Mouse (Mus musculus) G1E (cell line): Measurements from ENCODE around the gene Gucd1. TPM values are rescaled to one million over a fixed set of nuclear protein-coding genes. Genes with fewer than 3 reads are reported as not detected.

Experiments used
- ATAC-seq: 2 replicates; pipeline ENCODE4 v1.8.0; 2016; ENCODE audit warnings: mild to moderate bottlenecking; ENCODE audit not compliant: insufficient number of reproducible peaks, poor library complexity, low FRiP score, severe bottlenecking; ENCODE audit errors: extremely low read depth
- DNase-seq: peaks from one replicate; pipeline ENCODE4 v3.0.0; 2012; ENCODE audit warnings: low spot score
- H3K27me3 ChIP-seq: 2 replicates; pipeline ENCODE4 v1.6.1; 2012; ENCODE audit warnings: mild to moderate bottlenecking, low read length, inconsistent platforms; ENCODE audit not compliant: insufficient read depth
- H3K36me3 ChIP-seq: replicated peaks from 2 replicates; pipeline ENCODE3; 2012; ENCODE audit warnings: mild to moderate bottlenecking, inconsistent platforms
- H3K4me1 ChIP-seq: 2 replicates; pipeline ENCODE4 v1.6.1; 2012; ENCODE audit warnings: low read depth, low read length, inconsistent platforms, mixed read lengths; ENCODE audit not compliant: insufficient read depth
- H3K4me3 ChIP-seq: 2 replicates; pipeline ENCODE4 v1.5.1; 2012; ENCODE audit warnings: low read depth, mild to moderate bottlenecking, inconsistent platforms, low read length, moderate library complexity, mixed read lengths
- H3K9me3 ChIP-seq: replicated peaks from 2 replicates; pipeline ENCODE4 v1.6.1; 2012; ENCODE audit warnings: inconsistent platforms
- CTCF ChIP-seq: IDR thresholded peaks from 2 replicates; pipeline ENCODE4 v1.5.1; 2012; ENCODE audit warnings: low read depth, low read length, inconsistent platforms, mixed read lengths
- GATA1 ChIP-seq: IDR thresholded peaks from 2 replicates; pipeline ENCODE4 v1.6.1; 2012; ENCODE audit warnings: borderline replicate concordance, low read length, inconsistent platforms, mixed read lengths
- GATA2 ChIP-seq: IDR thresholded peaks from 2 replicates; pipeline ENCODE4 v1.6.1; 2012; ENCODE audit warnings: low read depth, low read length, inconsistent platforms, borderline replicate concordance
- POLR2AphosphoS5 ChIP-seq: IDR thresholded peaks from 2 replicates; pipeline ENCODE4 v1.6.1; 2012; ENCODE audit warnings: low read depth, low read length, inconsistent platforms; ENCODE audit not compliant: insufficient replicate concordance
- TAL1 ChIP-seq: conservative IDR thresholded peaks from 2 replicates; pipeline ENCODE4 v1.6.1; 2012; ENCODE audit warnings: low read depth, low read length, inconsistent platforms, mixed read lengths
- polyA plus RNA-seq: library from polyadenylated mRNA; stranded (reverse); fragments of >175 nt; gene quantifications from 2 replicates; pipeline ENCODE4 v1.2.3, GENCODE M21; 2012
- total RNA-seq, 2 experiments: library from RNA; stranded (forward) in 1 of 2; stranded (reverse) in 1 of 2; fragments of 200-1000 nt in 1 of 2; fragments of >200 nt in 1 of 2; fragmentation: Nextera tagmentation in 1 of 2; gene quantifications; 2 replicates each; pipeline ENCODE4 v1.2.3; 2014 to 2017

Gene Gucd1
- total and polyA plus RNA-seq, 3 experiments: 15.8 to 41.7 (median 26.1) TPM

DNA sequence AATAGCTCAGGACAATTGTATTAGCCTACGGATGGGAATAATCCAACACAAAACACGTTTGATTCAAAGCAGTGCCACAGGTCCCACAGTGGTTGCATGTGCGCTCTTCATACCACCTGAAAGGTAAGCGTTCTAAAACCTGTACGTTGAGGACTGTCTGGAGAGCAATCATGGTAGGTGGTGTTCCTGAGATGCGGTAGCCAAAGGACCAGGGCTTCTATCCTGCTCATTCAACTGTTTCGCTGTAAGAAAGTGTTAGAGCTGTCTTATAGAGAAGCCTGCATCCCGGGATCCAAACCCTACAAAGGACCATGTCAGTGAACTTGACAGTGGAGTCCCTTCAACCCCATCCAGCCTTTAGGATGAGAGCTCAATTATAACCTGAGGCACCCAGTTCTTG, 67.4 kb downstream of the Gucd1 start:
- TF ChIP-seq TAL1 (no peak), GATA1 (no peak), CTCF (no peak), GATA2 (no peak), POLR2AphosphoS5 (no peak)
- ATAC-seq (no peak), DNase-seq (no peak)
- no peaks in the 10 kb centered on the region for H3K36me3 ChIP-seq
- H3K4me1 ChIP-seq: no peaks in the 10 kb centered on the region
- H3K9me3 ChIP-seq: no peaks in the 10 kb centered on the region
- H3K4me3 ChIP-seq: no peak overlapping the region
- peaks cover 16% of the 10 kb centered on the region for H3K27me3 ChIP-seq

DNA sequence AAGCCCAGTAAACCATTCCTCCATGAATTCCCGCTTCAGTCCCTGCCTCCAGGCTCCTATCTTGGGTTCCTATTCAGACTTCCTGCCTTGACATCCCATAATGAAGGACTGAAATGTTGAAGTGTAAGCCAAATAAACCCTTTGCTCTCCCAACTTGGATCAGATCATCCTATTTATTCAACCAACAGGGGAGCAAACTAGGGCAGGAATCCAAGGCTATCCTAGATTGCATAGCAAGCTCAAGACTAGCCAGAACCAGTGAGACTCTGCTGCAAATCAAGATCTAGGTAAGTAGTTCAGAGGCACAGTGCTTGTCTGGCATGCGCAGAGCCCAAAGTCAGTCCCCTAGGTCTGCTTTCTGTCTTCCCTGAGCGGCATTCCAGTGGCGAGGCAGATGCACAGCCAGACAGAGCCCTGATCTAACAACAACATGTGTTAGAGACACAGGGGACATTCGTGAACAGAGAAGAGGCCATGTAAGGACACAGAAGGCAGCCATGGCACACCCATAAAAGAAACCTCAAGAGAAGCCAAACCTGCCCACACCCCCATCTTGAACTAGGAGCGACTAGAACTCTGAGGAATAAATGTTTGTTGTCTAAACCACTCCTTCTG, 68.9 kb downstream of the Gucd1 start:
- no peak for TF ChIP-seq TAL1
- no peak for TF ChIP-seq GATA1
- no peak for TF ChIP-seq CTCF
- TF ChIP-seq POLR2AphosphoS5: no peak
- TF ChIP-seq GATA2: no peak
- Histone ChIP-seq H3K36me3 (no peaks in the 10 kb centered on the region), H3K27me3 (peaks cover 21% of the 10 kb centered on the region), H3K4me3 (no peak overlapping the region), H3K4me1 (no peaks in the 10 kb centered on the region), H3K9me3 (no peaks in the 10 kb centered on the region)
- ATAC-seq: no peak
- DNase-seq: no peak

DNA sequence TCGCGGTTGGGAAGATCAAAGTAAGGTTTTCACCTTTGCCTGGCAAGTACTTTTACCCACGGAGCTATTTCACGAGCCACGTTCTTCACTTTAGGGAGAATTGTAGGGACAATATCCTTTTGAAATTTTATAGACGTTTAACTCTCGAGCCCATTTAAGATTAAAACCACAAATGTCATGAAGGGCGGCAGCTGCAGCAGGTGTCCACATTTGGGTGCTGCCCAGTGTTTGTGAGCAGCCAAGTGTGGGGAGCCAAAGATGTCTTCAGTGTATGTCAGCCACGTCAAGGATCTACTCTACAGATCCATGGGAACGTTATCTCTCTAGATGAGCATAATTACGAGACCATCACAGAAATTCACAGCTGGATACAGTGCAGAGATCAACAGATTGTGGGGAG, 70.3 kb downstream of the Gucd1 start:
- H3K27me3 ChIP-seq: peaks cover 21% of the 10 kb centered on the region
- no peaks in the 10 kb centered on the region for H3K4me1 ChIP-seq
- DNase-seq (no peak), ATAC-seq (no peak)
- no peak overlapping the region for H3K4me3 ChIP-seq
- H3K36me3 ChIP-seq: no peaks in the 10 kb centered on the region
- TF ChIP-seq GATA2: no peak
- TF ChIP-seq POLR2AphosphoS5: no peak
- no peak for TF ChIP-seq CTCF
- no peak for TF ChIP-seq TAL1
- no peak for TF ChIP-seq GATA1
- no peaks in the 10 kb centered on the region for H3K9me3 ChIP-seq

DNA sequence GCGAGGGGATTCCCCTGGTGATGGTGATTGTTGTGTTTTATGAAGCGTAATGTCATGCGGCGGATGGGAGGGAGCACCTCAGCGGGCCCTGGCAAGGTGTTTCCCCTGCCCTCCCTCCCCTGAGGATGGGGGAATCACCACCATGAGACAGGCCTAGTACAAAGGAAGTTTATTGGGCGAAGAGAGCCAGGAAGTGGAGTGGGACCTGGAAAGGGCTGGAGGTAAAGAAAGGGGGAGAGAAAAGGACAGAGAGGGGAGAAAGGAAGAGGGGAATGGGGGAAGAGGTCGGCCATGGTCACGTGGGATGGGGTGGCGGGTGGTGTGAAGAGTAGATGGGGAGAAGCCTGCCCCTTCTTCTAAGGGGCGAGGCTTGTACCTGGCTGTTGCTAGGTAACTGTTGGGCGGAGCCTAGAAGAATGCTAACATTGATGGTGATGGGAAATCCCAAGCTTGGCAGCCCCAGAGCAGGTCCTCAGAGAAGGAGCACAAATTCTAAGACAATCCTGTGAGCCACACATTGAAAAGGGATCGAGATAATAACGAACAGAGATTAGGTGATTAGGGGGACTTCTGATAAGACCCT, 71.2 kb downstream of the Gucd1 start:
- Histone ChIP-seq H3K9me3 (no peaks in the 10 kb centered on the region), H3K36me3 (no peaks in the 10 kb centered on the region), H3K4me1 (no peaks in the 10 kb centered on the region), H3K27me3 (peaks cover 21% of the 10 kb centered on the region), H3K4me3 (no peak overlapping the region)
- no peak for TF ChIP-seq GATA2
- no peak for TF ChIP-seq CTCF
- TF ChIP-seq GATA1: no peak
- TF ChIP-seq TAL1: no peak
- no peak for TF ChIP-seq POLR2AphosphoS5
- no peak for ATAC-seq
- DNase-seq: no peak

DNA sequence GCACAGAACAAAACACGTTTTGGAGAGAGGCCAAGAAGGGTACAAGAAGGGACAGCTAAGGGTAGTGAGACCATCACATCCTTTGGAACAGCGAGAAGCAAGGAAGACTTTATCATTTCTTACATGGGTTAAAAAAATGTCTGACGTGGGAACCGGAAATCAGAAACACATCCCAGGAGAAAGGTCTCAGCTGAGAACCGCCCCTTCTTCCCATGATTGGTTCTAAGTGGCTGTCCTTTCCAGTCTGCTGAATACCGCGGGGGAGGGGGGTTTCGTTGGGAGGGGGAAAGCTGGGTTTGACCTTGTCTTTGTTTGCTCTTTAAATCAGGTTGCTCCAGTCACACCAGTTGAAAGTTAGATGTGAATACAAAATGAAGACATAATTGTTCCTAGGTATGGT, 72.7 kb downstream of the Gucd1 start:
- TF ChIP-seq TAL1 (no peak), CTCF (no peak), GATA2 (no peak), GATA1 (no peak), POLR2AphosphoS5 (no peak)
- no peaks in the 10 kb centered on the region for H3K9me3 ChIP-seq
- peaks cover 13% of the 10 kb centered on the region for H3K27me3 ChIP-seq
- no peak overlapping the region for H3K4me3 ChIP-seq
- H3K4me1 ChIP-seq: no peaks in the 10 kb centered on the region
- no peak for ATAC-seq
- DNase-seq: no peak
- H3K36me3 ChIP-seq: no peaks in the 10 kb centered on the region

DNA sequence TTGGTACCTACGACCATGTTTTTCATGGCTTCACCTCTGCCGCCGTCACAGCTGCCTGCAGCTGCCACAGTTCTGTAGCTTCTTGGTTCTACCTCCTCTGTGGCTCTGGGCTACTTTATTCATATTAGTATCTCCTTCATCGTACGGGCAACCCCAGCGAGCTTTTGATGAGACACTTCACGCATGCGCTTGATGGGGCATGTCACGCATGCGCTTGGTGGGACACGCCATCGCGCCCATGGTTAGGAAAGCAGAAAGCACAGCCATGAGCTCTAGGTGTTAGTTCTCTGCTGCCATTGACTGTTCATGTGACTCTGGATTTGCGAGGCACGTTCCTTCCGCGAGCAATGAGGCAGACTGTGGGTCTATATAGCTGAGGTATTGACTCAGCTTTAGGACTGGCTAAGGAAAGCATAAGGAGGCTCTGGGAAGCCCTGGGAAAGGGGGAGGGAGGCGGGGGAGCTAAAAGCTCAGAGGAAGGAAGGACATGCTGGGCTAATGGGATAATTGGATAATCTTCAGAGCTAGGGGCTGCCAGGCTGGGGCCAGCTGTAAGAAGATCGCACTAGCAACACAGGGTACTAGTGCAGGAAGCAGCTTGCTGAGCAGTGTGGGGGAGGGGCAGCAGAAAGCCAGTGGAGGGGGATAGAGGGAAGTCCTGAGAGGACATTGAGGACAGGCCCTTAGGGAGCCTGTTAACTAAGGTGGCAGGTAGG, 73.5 kb downstream of the Gucd1 start:
- no peaks in the 10 kb centered on the region for H3K9me3 ChIP-seq
- TF ChIP-seq CTCF (no peak), POLR2AphosphoS5 (no peak), TAL1 (no peak), GATA2 (no peak), GATA1 (no peak)
- no peaks in the 10 kb centered on the region for H3K36me3 ChIP-seq
- no peaks in the 10 kb centered on the region for H3K4me1 ChIP-seq
- H3K27me3 ChIP-seq: peaks cover 13% of the 10 kb centered on the region
- H3K4me3 ChIP-seq: no peak overlapping the region
- DNase-seq: no peak
- no peak for ATAC-seq
